17 mouse cellular contexts compared by ENCODE assay signal in genomic region chr12:110009136-110009535, GRCm38 (mm10).
DNase-seq lines count a peak whose midpoint lies in the region; ATAC-seq and TF ChIP-seq lines count a peak whose summit lies in the region.
"Had no signal": no experiment of that assay in that cellular context is flagged by ENCODE, and none has a peak within 500 bp of the region (broad histone marks: within the 10 kb centered on the region; RNA-seq: fewer than 3 reads in every experiment).

No protein-coding gene starts in this region.

- H3K9me3 ChIP-seq in kidney, postnatal 0 days (replicated peaks; ENCODE audit: low read length): no peaks in the 10 kb centered on the region
- H3K9me3 ChIP-seq in midbrain, postnatal 0 days (ENCODE audit: low read length): no peaks in the 10 kb centered on the region
- H3K9me3 ChIP-seq in midbrain, embryonic 10.5 days (replicated peaks): no peaks in the 10 kb centered on the region
- H3K9me3 ChIP-seq: embryonic facial prominence, embryonic 13.5 days; liver, embryonic 15.5 days; midbrain, embryonic 15.5 days; neural tube, embryonic 13.5 days had no signal

- no peaks in the 10 kb centered on the region for H3K4me1 ChIP-seq in kidney, postnatal 0 days (replicated peaks; ENCODE audit: insufficient read depth, low read length)
- H3K4me1 ChIP-seq in midbrain, postnatal 0 days (ENCODE audit: insufficient read depth, low read length): no peaks in the 10 kb centered on the region
- H3K4me1 ChIP-seq in midbrain, embryonic 10.5 days: no peaks in the 10 kb centered on the region
- H3K4me1 ChIP-seq: embryonic facial prominence, embryonic 13.5 days; liver, embryonic 15.5 days; midbrain, embryonic 15.5 days; neural tube, embryonic 13.5 days had no signal

- H3K36me3 ChIP-seq in kidney, postnatal 0 days (ENCODE audit: insufficient read depth, low read length): no peaks in the 10 kb centered on the region
- H3K36me3 ChIP-seq in midbrain, postnatal 0 days (ENCODE audit: insufficient read depth, low read length): no peaks in the 10 kb centered on the region
- no peaks in the 10 kb centered on the region for H3K36me3 ChIP-seq in midbrain, embryonic 10.5 days
- H3K36me3 ChIP-seq: embryonic facial prominence, embryonic 13.5 days; liver, embryonic 15.5 days; midbrain, embryonic 15.5 days; neural tube, embryonic 13.5 days had no signal

- no peaks in the 10 kb centered on the region for H3K27me3 ChIP-seq in kidney, postnatal 0 days (ENCODE audit: insufficient read depth, low read length)
- H3K27me3 ChIP-seq in midbrain, postnatal 0 days (ENCODE audit: insufficient read depth, low read length): no peaks in the 10 kb centered on the region
- no peaks in the 10 kb centered on the region for H3K27me3 ChIP-seq in midbrain, embryonic 10.5 days (ENCODE audit: low read depth, poor library complexity, severe bottlenecking)
- H3K27me3 ChIP-seq: liver, embryonic 15.5 days; midbrain, embryonic 15.5 days; neural tube, embryonic 13.5 days had no signal

- no peak overlapping the region for H3K4me2 ChIP-seq in kidney, postnatal 0 days (ENCODE audit: low read length)
- H3K4me2 ChIP-seq in midbrain, postnatal 0 days (ENCODE audit: low read depth, low read length, poor library complexity, severe bottlenecking): no peak overlapping the region
- H3K4me2 ChIP-seq: embryonic facial prominence, embryonic 13.5 days; liver, embryonic 15.5 days; midbrain, embryonic 15.5 days; neural tube, embryonic 13.5 days had no signal

- H3K27ac ChIP-seq in kidney, postnatal 0 days: no peak overlapping the region
- H3K27ac ChIP-seq in midbrain, postnatal 0 days (ENCODE audit: low read depth, low read length): no peak overlapping the region
- H3K27ac ChIP-seq in midbrain, embryonic 10.5 days (replicated peaks): no peak overlapping the region
- H3K27ac ChIP-seq: embryonic facial prominence, embryonic 13.5 days; liver, embryonic 15.5 days; midbrain, embryonic 15.5 days; neural tube, embryonic 13.5 days had no signal

- peak; percentile 49 for TF ChIP-seq CTCF in kidney, postnatal 0 days (IDR thresholded peaks at IDR 0.05; ENCODE audit: low read depth)
- TF ChIP-seq CTCF in midbrain, postnatal 0 days (IDR thresholded peaks at IDR 0.05): peak; percentile 19

- DNase-seq in kidney, postnatal 0 days (ENCODE audit: low spot score): no peak
- DNase-seq in kidney, adult 18-20 months: no peak
- DNase-seq in midbrain, postnatal 0 days (ENCODE audit: low spot score): no peak
- no peak for DNase-seq in midbrain, embryonic 10.5 days (ENCODE audit: low spot score)
- DNase-seq in R1 (ENCODE audit: low read depth, low spot score): peak; percentile 37
- DNase-seq in right cerebral cortex, postnatal 25 days: no peak
- DNase-seq: adrenal gland, adult 2 months; cerebellum, adult 9-11 months; gastrocnemius, postnatal 25 days; right cerebral cortex, adult 18-20 months had no signal

- no peak overlapping the region for H3K9ac ChIP-seq in kidney, postnatal 0 days (ENCODE audit: low read depth, low read length)
- no peak overlapping the region for H3K9ac ChIP-seq in midbrain, postnatal 0 days (replicated peaks; ENCODE audit: low read length, poor library complexity, severe bottlenecking)
- H3K9ac ChIP-seq: embryonic facial prominence, embryonic 13.5 days; liver, embryonic 15.5 days; midbrain, embryonic 15.5 days; neural tube, embryonic 13.5 days had no signal

- ATAC-seq in kidney, postnatal 0 days (replicated peaks; ENCODE audit: low FRiP score, low read depth): no peak
- ATAC-seq in midbrain, postnatal 0 days (ENCODE audit: low FRiP score): no peak
- ATAC-seq in megakaryocyte progenitor cell, adult 5-6 weeks (replicated peaks; ENCODE audit: poor library complexity): peak; percentile 54; the same call in 1 of the 2 replicates
- ATAC-seq: forebrain, embryonic 14.5 days; hindbrain, embryonic 16.5 days; midbrain, embryonic 15.5 days had no signal

- H3K4me3 ChIP-seq in kidney, postnatal 0 days (replicated peaks; ENCODE audit: low read depth, low read length): no peak overlapping the region
- H3K4me3 ChIP-seq in midbrain, postnatal 0 days (ENCODE audit: low read depth, low read length): no peak overlapping the region
- H3K4me3 ChIP-seq in midbrain, embryonic 10.5 days: no peak overlapping the region
- H3K4me3 ChIP-seq: embryonic facial prominence, embryonic 13.5 days; liver, embryonic 15.5 days; midbrain, embryonic 15.5 days; neural tube, embryonic 13.5 days had no signal

- WGBS in kidney, postnatal 0 days: 58% methylated on average over 4 of the region's 4 CpGs
- WGBS in midbrain, postnatal 0 days: 55% methylated on average over 4 of the region's 4 CpGs
- WGBS in midbrain, embryonic 10.5 days: 50% methylated on average over 4 of the region's 4 CpGs
